Mouse (Mus musculus) CH12.LX (cell line): ENCODE data around the gene Fiz1.

Experiments
- CHD2 ChIP-seq: IDR thresholded peaks from 2 replicates; pipeline ENCODE4 v1.6.1; 2011; ENCODE audit warnings: low read length, improper control_type of control experiment
- CTCF ChIP-seq, 2 experiments: IDR thresholded peaks in 1 of 2; conservative IDR thresholded peaks in 1 of 2; 2 replicates each; pipeline ENCODE4 v1.5.1; 2011 to 2012; ENCODE audit warnings: low read depth in 2 of 2, low read length in 2 of 2, improper control_type of control experiment in 1 of 2, inconsistent platforms in 1 of 2, mild to moderate bottlenecking in 1 of 2, moderate library complexity in 1 of 2
- KAT2A ChIP-seq: IDR thresholded peaks from 2 replicates; pipeline ENCODE4 v1.6.1; 2012; ENCODE audit warnings: low read length, improper control_type of control experiment, inconsistent platforms; ENCODE audit not compliant: insufficient replicate concordance
- MAX ChIP-seq: IDR thresholded peaks from 2 replicates; pipeline ENCODE4 v1.6.1; 2011; ENCODE audit warnings: low read length, improper control_type of control experiment
- MAZ ChIP-seq: IDR thresholded peaks from 2 replicates; pipeline ENCODE4 v1.6.1; 2012; ENCODE audit warnings: low read depth, mild to moderate bottlenecking, inconsistent platforms, low read length, improper control_type of control experiment, moderate library complexity
- NRF1 ChIP-seq: IDR thresholded peaks from 2 replicates; pipeline ENCODE4 v1.6.1; 2014; ENCODE audit warnings: low read depth, mild to moderate bottlenecking, inconsistent platforms, low read length, improper control_type of control experiment, moderate library complexity
- POLR2A ChIP-seq: IDR thresholded peaks from 2 replicates; pipeline ENCODE4 v1.6.1; 2011; ENCODE audit warnings: low read depth, mild to moderate bottlenecking, improper control_type of control experiment, low read length
- POLR2AphosphoS2 ChIP-seq: IDR thresholded peaks from 2 replicates; pipeline ENCODE4 v1.6.1; 2011; ENCODE audit warnings: low read depth, low read length, improper control_type of control experiment
- RCOR1 ChIP-seq: conservative IDR thresholded peaks from 2 replicates; pipeline ENCODE4 v1.6.1; 2012; ENCODE audit warnings: low read depth, mild to moderate bottlenecking, inconsistent platforms, low read length, improper control_type of control experiment
- SMC3 ChIP-seq: IDR thresholded peaks from 2 replicates; pipeline ENCODE4 v1.6.1; 2011; ENCODE audit warnings: low read depth, low read length, improper control_type of control experiment
- TCF12 ChIP-seq: IDR thresholded peaks from 2 replicates; pipeline ENCODE4 v1.6.1; 2014; ENCODE audit warnings: low read depth, mild to moderate bottlenecking, inconsistent platforms, low read length, improper control_type of control experiment
- UBTF ChIP-seq: IDR thresholded peaks from 2 replicates; pipeline ENCODE4 v1.6.1; 2012; ENCODE audit warnings: low read depth, mild to moderate bottlenecking, inconsistent platforms, low read length, improper control_type of control experiment, moderate library complexity
- USF1 ChIP-seq: IDR thresholded peaks from 2 replicates; pipeline ENCODE4 v1.6.1; 2014; ENCODE audit warnings: low read depth, mild to moderate bottlenecking, inconsistent platforms, low read length, improper control_type of control experiment
- ZC3H11A ChIP-seq: IDR thresholded peaks from 2 replicates; pipeline ENCODE4 v1.6.1; 2012; ENCODE audit warnings: low read depth, mild to moderate bottlenecking, inconsistent platforms, low read length, improper control_type of control experiment

DNA sequence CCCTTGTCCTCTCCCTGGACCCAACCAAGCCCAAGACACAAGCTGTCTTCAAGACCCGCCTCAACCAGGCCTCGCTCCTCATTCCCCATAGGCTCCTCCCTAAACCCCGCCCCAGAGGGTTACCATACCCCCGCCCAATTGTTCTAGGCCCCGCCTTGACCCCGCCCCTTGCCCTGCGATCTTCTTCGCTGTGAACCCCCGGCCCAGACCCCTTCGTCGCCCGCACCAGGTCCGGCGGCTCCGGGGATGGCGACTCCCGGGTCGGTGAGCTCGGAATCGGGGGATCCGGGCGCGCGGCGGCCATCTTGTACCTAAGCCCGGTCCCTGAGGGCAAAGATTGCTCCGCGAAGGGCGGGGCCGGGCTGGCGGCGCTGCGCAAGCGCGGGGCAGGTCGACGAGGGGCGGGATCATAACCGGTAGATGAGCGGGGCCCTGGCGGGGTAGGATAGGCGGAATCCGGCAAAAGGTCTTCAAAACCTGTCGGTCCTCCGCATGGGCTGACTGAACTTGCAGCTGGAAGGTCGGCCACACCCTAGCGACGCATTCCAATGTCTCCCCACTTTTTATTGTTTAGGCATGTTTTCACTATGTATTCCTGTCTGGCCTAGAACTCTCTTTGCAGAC lies 23.7 kb upstream of the Fiz1 start, which contains the start of gene Zfp784:
- TF ChIP-seq MAX (peak; percentile 24; the same call in 1 of the 2 replicates), UBTF (no peak; the same call in 1 of the 2 replicates), POLR2A (peak; percentile 89), MAZ (peak; percentile 75; the same call in 1 of the 2 replicates), CTCF (conservative IDR thresholded peaks at IDR 0.05 in 1 of 2, IDR thresholded peaks at IDR 0.05 in 1 of 2; ENCODE audit: low read depth in 2 of 2, low read length in 2 of 2) (no peak), POLR2AphosphoS2 (peak; percentile 83; the same call in 1 of the 2 replicates), USF1 (no peak), NRF1 (peak; percentile 96), KAT2A (0 out of 2 replicates have a peak, but pooled peaks have one; percentile 42), RCOR1 (no peak), SMC3 (no peak), ZC3H11A (no peak), TCF12 (peak; percentile 76; the same call in 1 of the 2 replicates), CHD2 (no peak)
